29 mouse cellular contexts compared by ENCODE assay signal in genomic region chrX:8263156-8263804, GRCm38 (mm10). TPM values are rescaled to one million over a fixed set of nuclear protein-coding genes. Genes with fewer than 3 reads are reported as not detected.
DNase-seq lines count a peak whose midpoint lies in the region; ATAC-seq and TF ChIP-seq lines count a peak whose summit lies in the region.
"Had no signal": no experiment of that assay in that cellular context is flagged by ENCODE, and none has a peak within 500 bp of the region (broad histone marks: within the 10 kb centered on the region; RNA-seq: fewer than 3 reads in every experiment).

No protein-coding gene starts in this region.

- WGBS in liver, embryonic 11.5 days, result 57% methylated on average over 5 of the region's 5 CpGs
- WGBS in liver, postnatal 0 days (ENCODE audit: insufficient replicate concordance), result 59% methylated on average over 5 of the region's 5 CpGs
- 25% methylated on average over 5 of the region's 5 CpGs for WGBS in liver, embryonic 13.5 days (ENCODE audit: insufficient replicate concordance)
- 28% methylated on average over 5 of the region's 5 CpGs for WGBS in liver, embryonic 16.5 days (ENCODE audit: insufficient replicate concordance)
- WGBS in heart, embryonic 11.5 days (ENCODE audit: insufficient replicate concordance), result 66% methylated on average over 5 of the region's 5 CpGs

- no peaks in the 10 kb centered on the region for H3K4me1 ChIP-seq in liver, embryonic 11.5 days (replicated peaks; ENCODE audit: control insufficient read depth, insufficient read depth, low read length)
- H3K4me1 ChIP-seq in liver, postnatal 0 days (ENCODE audit: insufficient read depth), result peaks cover 3% of the 10 kb centered on the region; the same call in 1 of the 2 replicates
- peaks cover 19 to 23% of the 10 kb centered on the region in 2 experiments for H3K4me1 ChIP-seq in MEL (ENCODE audit: control insufficient read depth in 1 of 2, insufficient read depth in 2 of 2, low read length in 2 of 2)
- peaks cover 26% of the 10 kb centered on the region for H3K4me1 ChIP-seq in liver, embryonic 13.5 days (replicated peaks)
- peaks cover 17% of the 10 kb centered on the region for H3K4me1 ChIP-seq in liver, embryonic 16.5 days (ENCODE audit: control insufficient read depth, low read depth, low read length)
- H3K4me1 ChIP-seq in heart, embryonic 11.5 days (ENCODE audit: control insufficient read depth, insufficient read depth, low read length), result no peaks in the 10 kb centered on the region
- H3K4me1 ChIP-seq: embryonic facial prominence, embryonic 10.5 days; embryonic facial prominence, embryonic 13.5 days; heart, embryonic 12.5 days; heart, embryonic 15.5 days; hindbrain, embryonic 10.5 days; hindbrain, embryonic 13.5 days had no signal

- no peaks in the 10 kb centered on the region for H3K27me3 ChIP-seq in liver, embryonic 11.5 days (replicated peaks; ENCODE audit: control insufficient read depth, insufficient read depth, low read length)
- no peaks in the 10 kb centered on the region for H3K27me3 ChIP-seq in liver, postnatal 0 days (ENCODE audit: insufficient read depth, low read length)
- no peaks in the 10 kb centered on the region for H3K27me3 ChIP-seq in MEL (ENCODE audit: control insufficient read depth in 1 of 2, insufficient read depth in 2 of 2, low read length in 2 of 2)
- no peaks in the 10 kb centered on the region for H3K27me3 ChIP-seq in liver, embryonic 13.5 days
- H3K27me3 ChIP-seq in liver, embryonic 16.5 days (ENCODE audit: control insufficient read depth, insufficient read depth, low read depth, low read length), result no peaks in the 10 kb centered on the region
- H3K27me3 ChIP-seq in heart, embryonic 11.5 days (ENCODE audit: control insufficient read depth, insufficient read depth, low read length), result no peaks in the 10 kb centered on the region
- H3K27me3 ChIP-seq: embryonic facial prominence, embryonic 13.5 days; heart, embryonic 12.5 days; heart, embryonic 15.5 days; hindbrain, embryonic 13.5 days had no signal

- TF ChIP-seq POLR2A in MEL (IDR thresholded peaks at IDR 0.05; ENCODE audit: control insufficient read depth in 1 of 2, insufficient read depth in 1 of 2, low read depth in 1 of 2, low read length in 2 of 2, poor library complexity in 1 of 2), result no peak; a peak in 1 of 4 replicates

- no peak overlapping the region for H3K4me3 ChIP-seq in liver, embryonic 11.5 days (ENCODE audit: low read depth, low read length)
- no peak overlapping the region for H3K4me3 ChIP-seq in liver, postnatal 0 days (ENCODE audit: low read depth, low read length)
- H3K4me3 ChIP-seq in MEL (ENCODE audit: control insufficient read depth in 1 of 2, insufficient read depth in 1 of 2, low read depth in 2 of 2, low read length in 2 of 2), result peak overlapping the region; percentile 2 to 36
- H3K4me3 ChIP-seq in liver, embryonic 13.5 days (replicated peaks), result no peak overlapping the region
- no peak overlapping the region for H3K4me3 ChIP-seq in liver, embryonic 16.5 days (ENCODE audit: low read depth, low read length)
- H3K4me3 ChIP-seq in heart, embryonic 11.5 days (ENCODE audit: low read depth, low read length), result no peak overlapping the region
- H3K4me3 ChIP-seq: embryonic facial prominence, embryonic 10.5 days; embryonic facial prominence, embryonic 13.5 days; gastrocnemius, adult 2 months; heart, embryonic 12.5 days; heart, embryonic 15.5 days; hindbrain, embryonic 10.5 days; hindbrain, embryonic 13.5 days had no signal

- H3K27ac ChIP-seq in liver, embryonic 11.5 days (ENCODE audit: low read depth, low read length), result peak overlapping the region; percentile 67
- H3K27ac ChIP-seq in liver, postnatal 0 days (ENCODE audit: low read depth), result no peak overlapping the region
- peak overlapping the region; percentile 94 for H3K27ac ChIP-seq in MEL (ENCODE audit: control insufficient read depth, low read depth, low read length)
- peak overlapping the region; percentile 75 for H3K27ac ChIP-seq in liver, embryonic 13.5 days
- peak overlapping the region; percentile 25; the same call in 1 of the 2 replicates for H3K27ac ChIP-seq in liver, embryonic 16.5 days (ENCODE audit: low read length)
- no peak overlapping the region for H3K27ac ChIP-seq in heart, embryonic 11.5 days (ENCODE audit: low read depth, low read length)
- H3K27ac ChIP-seq: embryonic facial prominence, embryonic 10.5 days; embryonic facial prominence, embryonic 13.5 days; gastrocnemius, adult 2 months; heart, embryonic 15.5 days; hindbrain, embryonic 10.5 days; hindbrain, embryonic 13.5 days; hindbrain, postnatal 0 days had no signal

- H3K9me3 ChIP-seq in liver, embryonic 11.5 days (ENCODE audit: control insufficient read depth, low read length), result no peaks in the 10 kb centered on the region
- H3K9me3 ChIP-seq in liver, postnatal 0 days (ENCODE audit: low read length), result no peaks in the 10 kb centered on the region
- no peaks in the 10 kb centered on the region for H3K9me3 ChIP-seq in MEL (replicated peaks; ENCODE audit: insufficient read depth, low read length)
- H3K9me3 ChIP-seq in liver, embryonic 13.5 days (replicated peaks), result no peaks in the 10 kb centered on the region
- H3K9me3 ChIP-seq in liver, embryonic 16.5 days (replicated peaks; ENCODE audit: control insufficient read depth, low read length), result no peaks in the 10 kb centered on the region
- H3K9me3 ChIP-seq in heart, embryonic 11.5 days (replicated peaks; ENCODE audit: control insufficient read depth, low read length), result no peaks in the 10 kb centered on the region
- H3K9me3 ChIP-seq: embryonic facial prominence, embryonic 10.5 days; embryonic facial prominence, embryonic 13.5 days; heart, embryonic 12.5 days; heart, embryonic 15.5 days had no signal

- ATAC-seq in liver, embryonic 11.5 days (replicated peaks; ENCODE audit: low FRiP score), result 0 out of 2 replicates have a peak, but pooled peaks have one; percentile 56
- ATAC-seq in liver, postnatal 0 days, result no peak
- ATAC-seq in liver, embryonic 13.5 days (ENCODE audit: low read depth), result peak; percentile 62
- no peak for ATAC-seq in liver, embryonic 16.5 days (ENCODE audit: low read depth)
- no peak for ATAC-seq in heart, embryonic 11.5 days (replicated peaks; ENCODE audit: insufficient number of reproducible peaks, low FRiP score, low TSS enrichment)
- ATAC-seq in inflammation-experienced regulatory T-cells, adult 6 months, result no peak
- ATAC-seq: forebrain, embryonic 14.5 days; forebrain, postnatal 0 days; hindbrain, postnatal 0 days; Patski had no signal

- no peak for TF ChIP-seq RAD21 in MEL (IDR thresholded peaks at IDR 0.05; ENCODE audit: low read depth, low read length)

- H3K79me2 ChIP-seq in MEL (ENCODE audit: control insufficient read depth, insufficient read depth, low read length, poor library complexity), result no peaks in the 10 kb centered on the region

- H3K9ac ChIP-seq in liver, embryonic 11.5 days (ENCODE audit: low read depth, low read length), result no peak overlapping the region
- H3K9ac ChIP-seq in liver, postnatal 0 days (replicated peaks), result no peak overlapping the region
- H3K9ac ChIP-seq in MEL (ENCODE audit: control insufficient read depth, low read depth, low read length, poor library complexity, severe bottlenecking), result peak overlapping the region; percentile 75
- H3K9ac ChIP-seq in liver, embryonic 13.5 days, result no peak overlapping the region
- no peak overlapping the region for H3K9ac ChIP-seq in liver, embryonic 16.5 days (ENCODE audit: low read depth, low read length)
- no peak overlapping the region for H3K9ac ChIP-seq in heart, embryonic 11.5 days (ENCODE audit: low read depth, low read length)
- H3K9ac ChIP-seq: embryonic facial prominence, embryonic 13.5 days; forebrain, postnatal 0 days; heart, embryonic 12.5 days; heart, embryonic 15.5 days; hindbrain, embryonic 13.5 days had no signal

- DNase-seq in liver, embryonic 11.5 days (ENCODE audit: low spot score), result no peak
- DNase-seq in liver, postnatal 0 days, result no peak
- peak; percentile 74 for DNase-seq in MEL (ENCODE audit: low read depth, low spot score)
- no peak for DNase-seq in liver, embryonic 13.5 days
- DNase-seq in urinary bladder, postnatal 14 days (ENCODE audit: low spot score), result no peak
- DNase-seq: adrenal gland, adult 2 months; adrenal gland, postnatal 14 days; cerebellum, adult 11-12 months; cerebellum, adult 8-10 months; cerebellum, postnatal 10 days; cerebellum, postnatal 36 days; embryo, embryonic 11 days; forebrain, postnatal 0 days; gastrocnemius, adult 2 months; gastrocnemius, postnatal 14 days; heart, postnatal 10 days; heart, postnatal 36 days had no signal

- no peak overlapping the region for H3K4me2 ChIP-seq in liver, embryonic 11.5 days
- H3K4me2 ChIP-seq in liver, postnatal 0 days (ENCODE audit: low read depth, low read length), result no peak overlapping the region
- peak overlapping the region; percentile 28 for H3K4me2 ChIP-seq in liver, embryonic 13.5 days
- H3K4me2 ChIP-seq in liver, embryonic 16.5 days (ENCODE audit: low read depth, low read length), result no peak overlapping the region
- no peak overlapping the region for H3K4me2 ChIP-seq in heart, embryonic 11.5 days
- H3K4me2 ChIP-seq: embryonic facial prominence, embryonic 13.5 days; heart, embryonic 12.5 days; heart, embryonic 15.5 days; hindbrain, embryonic 13.5 days had no signal

- H3K36me3 ChIP-seq in liver, embryonic 11.5 days (ENCODE audit: control insufficient read depth, insufficient read depth, low read length), result no peaks in the 10 kb centered on the region
- no peaks in the 10 kb centered on the region for H3K36me3 ChIP-seq in liver, postnatal 0 days (replicated peaks; ENCODE audit: insufficient read depth, low read length)
- peaks cover 0 to 31% of the 10 kb centered on the region in 2 experiments; a peak in 2 of 4 replicates for H3K36me3 ChIP-seq in MEL (ENCODE audit: control insufficient read depth in 1 of 2, insufficient read depth in 2 of 2, low read length in 2 of 2)
- H3K36me3 ChIP-seq in liver, embryonic 13.5 days, result no peaks in the 10 kb centered on the region
- no peaks in the 10 kb centered on the region for H3K36me3 ChIP-seq in liver, embryonic 16.5 days (ENCODE audit: control insufficient read depth, insufficient read depth)
- H3K36me3 ChIP-seq in heart, embryonic 11.5 days (ENCODE audit: control insufficient read depth, insufficient read depth, low read length), result no peaks in the 10 kb centered on the region
- H3K36me3 ChIP-seq: embryonic facial prominence, embryonic 10.5 days; embryonic facial prominence, embryonic 13.5 days; heart, embryonic 12.5 days; heart, embryonic 15.5 days; hindbrain, embryonic 10.5 days; hindbrain, embryonic 13.5 days had no signal

- TF ChIP-seq CTCF in liver, postnatal 0 days (IDR thresholded peaks at IDR 0.05; ENCODE audit: low read depth), result no peak
- no peak for TF ChIP-seq CTCF in MEL (IDR thresholded peaks at IDR 0.05 in 2 of 3, conservative IDR thresholded peaks at IDR 0.05 in 1 of 3; ENCODE audit: control insufficient read depth in 1 of 3, insufficient read depth in 1 of 3, low read depth in 2 of 3, low read length in 3 of 3, poor library complexity in 1 of 3, severe bottlenecking in 1 of 3)

- TF ChIP-seq EP300 in liver, postnatal 0 days (IDR thresholded peaks at IDR 0.05; ENCODE audit: low read depth), result no peak
- peak in 1 of 2 experiments; percentile 24; a peak in 2 of 4 replicates for TF ChIP-seq EP300 in MEL (IDR thresholded peaks at IDR 0.05; ENCODE audit: low read depth in 1 of 2, low read length in 2 of 2)

RNA-seq across cellular contexts. Expression of gene Slc38a5, which starts 7.7 kb away (rescaled TPM):
- 77.7 and 84.1 TPM in 2 replicates for polyA plus RNA-seq in liver, embryonic 11.5 days (2014; fragmentation: Nextera tagmentation; extraction: Ambion mirVana)
- 32.0 and 35.9 TPM in 2 replicates for polyA plus RNA-seq in liver, postnatal 0 days (2015; fragmentation: Nextera tagmentation; extraction: Ambion mirVana)
- total RNA-seq in MEL (2012; rRNA removed), result 63.5 and 100 TPM in 2 replicates
- 100 to 1,000 TPM in 1 of 2 experiments, not detected in 1; 146 TPM for polyA plus RNA-seq in MEL (2012; ENCODE audit: insufficient read depth in 1 of 2, insufficient read length in 2 of 2, low read depth in 1 of 2, low replicate concordance in 2 of 2, missing spikeins in 1 of 2)
- 76.5 and 79.6 TPM in 2 replicates for polyA plus RNA-seq in liver, embryonic 13.5 days (2015; fragmentation: Nextera tagmentation; extraction: Ambion mirVana)
- 52.6 and 53.9 TPM in 2 replicates for polyA plus RNA-seq in liver, embryonic 16.5 days (2015; fragmentation: Nextera tagmentation; extraction: Ambion mirVana)
- 17.5 and 23.8 TPM in 2 replicates for polyA plus RNA-seq in heart, embryonic 11.5 days (2014; fragmentation: Nextera tagmentation; extraction: Ambion mirVana)
- not detected for polyA plus RNA-seq in inflammation-experienced regulatory T-cells, adult 6 months (2017; shearing (Covaris generic))
- total RNA-seq: gastrocnemius, adult 2 months had no signal
- polyA plus RNA-seq: Patski had no signal

RNA-seq across cellular contexts. Expression of gene Ftsj1, which starts 11.1 kb away (rescaled TPM):
- polyA plus RNA-seq in liver, embryonic 11.5 days (2014; fragmentation: Nextera tagmentation; extraction: Ambion mirVana), result 59.6 and 62.7 TPM in 2 replicates
- polyA plus RNA-seq in liver, postnatal 0 days (2015; fragmentation: Nextera tagmentation; extraction: Ambion mirVana), result 16.4 and 17.7 TPM in 2 replicates
- 47.2 and 51.8 TPM in 2 replicates for total RNA-seq in MEL (2012; rRNA removed)
- polyA plus RNA-seq in MEL (2012; ENCODE audit: insufficient read depth in 1 of 2, insufficient read length in 2 of 2, low read depth in 1 of 2, low replicate concordance in 2 of 2, missing spikeins in 1 of 2), result 100 to 1,000 TPM in 1 of 2 experiments, not detected in 1; 124 TPM
- polyA plus RNA-seq in liver, embryonic 13.5 days (2015; fragmentation: Nextera tagmentation; extraction: Ambion mirVana), result 40.1 and 41.9 TPM in 2 replicates
- polyA plus RNA-seq in liver, embryonic 16.5 days (2015; fragmentation: Nextera tagmentation; extraction: Ambion mirVana), result 29.3 and 30.7 TPM in 2 replicates
- 25.1 and 26.1 TPM in 2 replicates for polyA plus RNA-seq in heart, embryonic 11.5 days (2014; fragmentation: Nextera tagmentation; extraction: Ambion mirVana)
- polyA plus RNA-seq in inflammation-experienced regulatory T-cells, adult 6 months (2017; shearing (Covaris generic)), result 10 to 100 TPM; 17.6 to 24.1 (median 18.7) TPM

RNA-seq across cellular contexts. Expression of gene Porcn, which starts 57.0 kb away (rescaled TPM):
- polyA plus RNA-seq in liver, embryonic 11.5 days (2014; fragmentation: Nextera tagmentation; extraction: Ambion mirVana), result 2.4 and 2.8 TPM in 2 replicates
- 1.5 and 1.9 TPM in 2 replicates for polyA plus RNA-seq in liver, postnatal 0 days (2015; fragmentation: Nextera tagmentation; extraction: Ambion mirVana)
- 3.5 and 4.5 TPM in 2 replicates for total RNA-seq in MEL (2012; rRNA removed)
- 10 to 100 TPM in 1 of 2 experiments, not detected in 1; 16.1 TPM for polyA plus RNA-seq in MEL (2012; ENCODE audit: insufficient read depth in 1 of 2, insufficient read length in 2 of 2, low read depth in 1 of 2, low replicate concordance in 2 of 2, missing spikeins in 1 of 2)
- polyA plus RNA-seq in liver, embryonic 13.5 days (2015; fragmentation: Nextera tagmentation; extraction: Ambion mirVana), result 0.88 and 1.1 TPM in 2 replicates
- 1.0 and 1.3 TPM in 2 replicates for polyA plus RNA-seq in liver, embryonic 16.5 days (2015; fragmentation: Nextera tagmentation; extraction: Ambion mirVana)
- 5.2 and 5.9 TPM in 2 replicates for polyA plus RNA-seq in heart, embryonic 11.5 days (2014; fragmentation: Nextera tagmentation; extraction: Ambion mirVana)
- polyA plus RNA-seq in inflammation-experienced regulatory T-cells, adult 6 months (2017; shearing (Covaris generic)), result under 1 TPM in 2 of 3 experiments, not detected in 1; 0.36 to 0.69 TPM

Comparison
In these comparisons a context has a peak if more than half of its experiments do, and no peak if none do; other contexts are left out.
1. ATAC-seq: peak in liver, embryonic 11.5 days (single experiment) and liver, embryonic 13.5 days (single experiment); none in liver, postnatal 0 days (single experiment), liver, embryonic 16.5 days (single experiment), heart, embryonic 11.5 days (single experiment) and inflammation-experienced regulatory T-cells, adult 6 months (single experiment).
2. H3K27ac ChIP-seq: peak in liver, embryonic 11.5 days (single experiment), MEL (single experiment), liver, embryonic 13.5 days (single experiment) and liver, embryonic 16.5 days (single experiment); none in liver, postnatal 0 days (single experiment) and heart, embryonic 11.5 days (single experiment).
3. H3K4me3 ChIP-seq: peak in MEL (2 of 2); none in liver, embryonic 11.5 days (single experiment), liver, postnatal 0 days (single experiment), liver, embryonic 13.5 days (single experiment), liver, embryonic 16.5 days (single experiment) and heart, embryonic 11.5 days (single experiment).